Mouse (Mus musculus): Measurements from ENCODE around the gene Leap2. TPM values are rescaled to one million over a fixed set of nuclear protein-coding genes. Genes with fewer than 3 reads are reported as not detected.
"Not testable (repeated sequence)": the region's sequence is repeated elsewhere in the genome, so short reads cannot be mapped to it uniquely, and the experiment has no call there.

Gene Leap2
- polyA plus RNA-seq, 1 experiment from 2014 or later: not detected

GRCm38 (mm10) chr11:53435504-53435903, 12.5 kb upstream of the Leap2 start:
- Histone ChIP-seq H3K4me3 (replicated peaks) (no peak overlapping the region), H3K36me3 (no peaks in the 10 kb centered on the region), H3K27me3 (no peaks in the 10 kb centered on the region), H3K9ac (replicated peaks) (no peak overlapping the region), H3K27ac (no peak overlapping the region), H3K4me1 (replicated peaks) (peaks cover 6% of the 10 kb centered on the region), H3K9me3 (no peaks in the 10 kb centered on the region), H3K4me2 (replicated peaks) (no peak overlapping the region)
- WGBS: 84% methylated on average over 8 of the region's 8 CpGs
- ATAC-seq: no peak

- Histone ChIP-seq H3K9ac (replicated peaks) (no peak overlapping the region), H3K27me3 (no peaks in the 10 kb centered on the region), H3K4me1 (replicated peaks) (peaks cover 18% of the 10 kb centered on the region), H3K27ac (no peak overlapping the region), H3K4me2 (replicated peaks) (no peak overlapping the region), H3K36me3 (peaks cover 9% of the 10 kb centered on the region), H3K9me3 (no peaks in the 10 kb centered on the region), H3K4me3 (replicated peaks) (no peak overlapping the region)
- no peak for ATAC-seq
- WGBS: 64% methylated on average over 6 of the region's 6 CpGs
These were observed 10.1 kb upstream of the Leap2 start for GRCm38 (mm10) chr11:53433057-53433456.

GRCm38 (mm10) chr11:53431347-53432056, 8.5 kb upstream of the Leap2 start:
- no peaks in the 10 kb centered on the region for H3K9me3 ChIP-seq
- peaks cover 18% of the 10 kb centered on the region for H3K4me1 ChIP-seq (replicated peaks)
- H3K36me3 ChIP-seq: peaks cover 12% of the 10 kb centered on the region
- no peaks in the 10 kb centered on the region for H3K27me3 ChIP-seq
- H3K4me3 ChIP-seq (replicated peaks): peak overlapping the region; percentile 90
- peak overlapping the region; percentile 25 for H3K27ac ChIP-seq
- peak overlapping the region; percentile 53 for H3K4me2 ChIP-seq (replicated peaks)
- H3K9ac ChIP-seq (replicated peaks): peak overlapping the region; percentile 47
- peak; percentile 70 for ATAC-seq
- WGBS: 21% methylated on average over 9 of the region's 9 CpGs

GRCm38 (mm10) chr11:53430670-53431346, 7.8 kb upstream of the Leap2 start, which contains the start of the genes Uqcrq and Gdf9:
Gene Uqcrq, minus strand, starts transcription at chr11:53430831.
Gene Gdf9, plus strand, starts transcription at chr11:53431023.
- H3K27ac ChIP-seq: peak within 1 kb of the TSS; percentile 72
- peak; percentile 97 for ATAC-seq
- WGBS: under 1% methylated on average over 44 of the region's 44 CpGs
- peak within 1 kb of the TSS; percentile 91 for H3K9ac ChIP-seq (replicated peaks)
- H3K4me1 ChIP-seq (replicated peaks): peaks cover 18% of the 10 kb centered on the region
- peaks cover 12% of the 10 kb centered on the region for H3K36me3 ChIP-seq
- no peaks in the 10 kb centered on the region for H3K9me3 ChIP-seq
- peak within 1 kb of the TSS; percentile 90 for H3K4me3 ChIP-seq (replicated peaks)
- H3K4me2 ChIP-seq (replicated peaks): peak within 1 kb of the TSS; percentile 95
- no peaks in the 10 kb centered on the region for H3K27me3 ChIP-seq

- peak overlapping the region; percentile 72 for H3K27ac ChIP-seq
- H3K9ac ChIP-seq (replicated peaks): peak overlapping the region; percentile 91
- peaks cover 12% of the 10 kb centered on the region for H3K36me3 ChIP-seq
- H3K4me3 ChIP-seq (replicated peaks): peak overlapping the region; percentile 90
- ATAC-seq: peak; percentile 67; the same call in 1 of the 2 replicates
- WGBS: under 1% methylated on average over 34 of the region's 34 CpGs
- no peaks in the 10 kb centered on the region for H3K9me3 ChIP-seq
- no peaks in the 10 kb centered on the region for H3K27me3 ChIP-seq
- peak overlapping the region; percentile 95 for H3K4me2 ChIP-seq (replicated peaks)
- H3K4me1 ChIP-seq (replicated peaks): peaks cover 18% of the 10 kb centered on the region
These were observed 7.3 kb upstream of the Leap2 start for GRCm38 (mm10) chr11:53430300-53430669.

- H3K27me3 ChIP-seq: no peaks in the 10 kb centered on the region
- no peaks in the 10 kb centered on the region for H3K9me3 ChIP-seq
- no peak overlapping the region for H3K27ac ChIP-seq
- peak overlapping the region; percentile 95 for H3K4me2 ChIP-seq (replicated peaks)
- H3K4me1 ChIP-seq (replicated peaks): peaks cover 18% of the 10 kb centered on the region
- H3K36me3 ChIP-seq: peaks cover 12% of the 10 kb centered on the region
- ATAC-seq: no peak
- peak overlapping the region; percentile 90 for H3K4me3 ChIP-seq (replicated peaks)
- H3K9ac ChIP-seq (replicated peaks): no peak overlapping the region
These were observed 6.2 kb upstream of the Leap2 start for GRCm38 (mm10) chr11:53429182-53429581.

GRCm38 (mm10) chr11:53428716-53429057, 5.7 kb upstream of the Leap2 start:
- ATAC-seq: no peak

GRCm38 (mm10) chr11:53427993-53428715, 5.2 kb upstream of the Leap2 start:
- no peaks in the 10 kb centered on the region for H3K9me3 ChIP-seq
- no peak overlapping the region for H3K4me3 ChIP-seq (replicated peaks)
- no peak overlapping the region for H3K4me2 ChIP-seq (replicated peaks)
- ATAC-seq: no peak
- WGBS: 95% methylated on average over 3 of the region's 3 CpGs
- H3K36me3 ChIP-seq: peaks cover 12% of the 10 kb centered on the region
- H3K4me1 ChIP-seq (replicated peaks): peaks cover 18% of the 10 kb centered on the region
- no peak overlapping the region for H3K27ac ChIP-seq
- H3K27me3 ChIP-seq: no peaks in the 10 kb centered on the region
- H3K9ac ChIP-seq (replicated peaks): no peak overlapping the region

More at GRCm38 (mm10) chr11:53428716-53429057, 5.7 kb upstream of the Leap2 start:
- no peak overlapping the region for H3K4me3 ChIP-seq (replicated peaks)
- peaks cover 12% of the 10 kb centered on the region for H3K36me3 ChIP-seq
- H3K9ac ChIP-seq (replicated peaks): no peak overlapping the region
- H3K27me3 ChIP-seq: no peaks in the 10 kb centered on the region
- no peak overlapping the region for H3K27ac ChIP-seq
- no peaks in the 10 kb centered on the region for H3K9me3 ChIP-seq
- no peak overlapping the region for H3K4me2 ChIP-seq (replicated peaks)
- WGBS: 98% methylated on average over 5 of the region's 5 CpGs
- H3K4me1 ChIP-seq (replicated peaks): peaks cover 18% of the 10 kb centered on the region

GRCm38 (mm10) chr11:53426914-53427313, 3.9 kb upstream of the Leap2 start:
- not testable (repeated sequence) for H3K4me2 ChIP-seq (replicated peaks); ATAC-seq; H3K27me3 ChIP-seq; H3K9me3 ChIP-seq; H3K9ac ChIP-seq (replicated peaks); H3K27ac ChIP-seq; H3K4me3 ChIP-seq (replicated peaks)
- H3K36me3 ChIP-seq: peaks cover 18% of the 10 kb centered on the region
- WGBS: 91% methylated on average over 3 of the region's 3 CpGs
- peaks cover 18% of the 10 kb centered on the region for H3K4me1 ChIP-seq (replicated peaks)

- Histone ChIP-seq H3K4me1 (replicated peaks) (peaks cover 12% of the 10 kb centered on the region), H3K27me3 (no peaks in the 10 kb centered on the region), H3K36me3 (peaks cover 25% of the 10 kb centered on the region), H3K9ac (replicated peaks) (no peak overlapping the region), H3K4me2 (replicated peaks) (no peak overlapping the region), H3K27ac (no peak overlapping the region), H3K9me3 (no peaks in the 10 kb centered on the region), H3K4me3 (replicated peaks) (no peak overlapping the region)
- ATAC-seq: no peak
- WGBS: 86% methylated on average over 6 of the region's 6 CpGs
These were observed 2.8 kb upstream of the Leap2 start for GRCm38 (mm10) chr11:53425711-53426255.

GRCm38 (mm10) chr11:53425251-53425650, 2.3 kb upstream of the Leap2 start:
- WGBS: 89% methylated on average over 3 of the region's 3 CpGs
- Histone ChIP-seq H3K27ac (no peak overlapping the region), H3K4me2 (replicated peaks) (no peak overlapping the region), H3K27me3 (no peaks in the 10 kb centered on the region), H3K36me3 (peaks cover 27% of the 10 kb centered on the region), H3K9ac (replicated peaks) (no peak overlapping the region), H3K9me3 (no peaks in the 10 kb centered on the region), H3K4me1 (replicated peaks) (peaks cover 12% of the 10 kb centered on the region), H3K4me3 (replicated peaks) (no peak overlapping the region)
- ATAC-seq: no peak

- Histone ChIP-seq H3K4me1 (replicated peaks) (peaks cover 8% of the 10 kb centered on the region), H3K4me3 (replicated peaks) (no peak overlapping the region), H3K27ac (no peak overlapping the region), H3K36me3 (peaks cover 31% of the 10 kb centered on the region), H3K9me3 (no peaks in the 10 kb centered on the region), H3K9ac (replicated peaks) (no peak overlapping the region), H3K4me2 (replicated peaks) (no peak overlapping the region), H3K27me3 (no peaks in the 10 kb centered on the region)
- no peak for ATAC-seq
- 86% methylated on average over 2 of the region's 2 CpGs for WGBS
These were observed 1.9 kb upstream of the Leap2 start for GRCm38 (mm10) chr11:53424826-53425225.

All from midbrain, embryonic 13.5 days (tissue).